Mouse (Mus musculus) liver, embryonic 12.5 days (tissue): Measurements from ENCODE around the gene Klhdc4. TPM values are rescaled to one million over a fixed set of nuclear protein-coding genes. Genes with fewer than 3 reads are reported as not detected.

ENCODE experiments used
- ATAC-seq: fragments of 200-750 bp; cut with Nextera tagmentation; 2 replicates; pipeline ENCODE4 v1.8.0; 2017; ENCODE audit warnings: moderate number of reproducible peaks, mild to moderate bottlenecking, moderate library complexity
- H3K27ac ChIP-seq: fragments of 300-500 bp; sonication (generic); 2 replicates; pipeline ENCODE4 v1.5.1; 2016; ENCODE audit warnings: mild to moderate bottlenecking
- H3K27me3 ChIP-seq: fragments of 300-500 bp; sonication (generic); replicated peaks from 2 replicates; pipeline ENCODE4 v1.6.1; 2016; ENCODE audit warnings: mild to moderate bottlenecking, moderate library complexity
- H3K36me3 ChIP-seq: fragments of 300-500 bp; sonication (generic); 2 replicates; pipeline ENCODE4 v1.6.1; 2016; ENCODE audit warnings: mild to moderate bottlenecking, moderate library complexity
- H3K4me1 ChIP-seq: fragments of 300-500 bp; sonication (generic); 2 replicates; pipeline ENCODE4 v1.6.1; 2016
- H3K4me2 ChIP-seq: fragments of 300-500 bp; sonication (generic); 2 replicates; pipeline ENCODE4 v1.6.1; 2016; ENCODE audit warnings: mild to moderate bottlenecking, moderate library complexity
- H3K4me3 ChIP-seq: fragments of 300-500 bp; sonication (generic); 2 replicates; pipeline ENCODE4 v1.5.1; 2016; ENCODE audit warnings: mild to moderate bottlenecking, moderate library complexity
- H3K9ac ChIP-seq: fragments of 300-500 bp; sonication (generic); 2 replicates; pipeline ENCODE4 v1.6.1; 2016; ENCODE audit warnings: mild to moderate bottlenecking, moderate library complexity
- H3K9me3 ChIP-seq: fragments of 300-500 bp; sonication (generic); replicated peaks from 2 replicates; pipeline ENCODE4 v1.6.1; 2016; ENCODE audit warnings: mild to moderate bottlenecking, moderate library complexity
- WGBS: fragments of 180-500 bp; shearing (Covaris S2); methylation state at CpG from one replicate; pipeline ENCODE4 v1.1.7; 2016; ENCODE audit not compliant: insufficient replicate concordance; 5-methylcytosine and 5-hydroxymethylcytosine counted together
- polyA plus RNA-seq: library from polyadenylated mRNA; unstranded; fragments of >200 nt; fragmentation: Nextera tagmentation; extraction: Ambion mirVana; gene quantifications from 2 replicates; pipeline ENCODE4 v1.2.1, GENCODE M21; 2016

The Klhdc4 gene
- polyA plus RNA-seq, 1 experiment from 2014 or later = 36.2 TPM

GRCm38 (mm10) chr8:121829777-121830362, 501 bp upstream of the Klhdc4 start:
- peak overlapping the region; percentile 93 for H3K4me2 ChIP-seq
- peak overlapping the region; percentile 76 for H3K9ac ChIP-seq
- H3K9me3 ChIP-seq = no peaks in the 10 kb centered on the region
- ATAC-seq = peak; percentile 69
- WGBS = 17% methylated on average over 18 of the region's 18 CpGs
- no peaks in the 10 kb centered on the region for H3K36me3 ChIP-seq
- no peak overlapping the region for H3K27ac ChIP-seq
- H3K4me1 ChIP-seq = peaks cover 21% of the 10 kb centered on the region
- H3K4me3 ChIP-seq = peak overlapping the region; percentile 82
- H3K27me3 ChIP-seq = no peaks in the 10 kb centered on the region

GRCm38 (mm10) chr8:121828376-121829023, 869 bp downstream of the Klhdc4 start:
- H3K27ac ChIP-seq = no peak overlapping the region
- WGBS = 21% methylated on average over 10 of the region's 10 CpGs

GRCm38 (mm10) chr8:121827726-121828125, 1.6 kb downstream of the Klhdc4 start:
- no peak overlapping the region for H3K27ac ChIP-seq
- H3K36me3 ChIP-seq = no peaks in the 10 kb centered on the region
- H3K9me3 ChIP-seq = no peaks in the 10 kb centered on the region
- no peak for ATAC-seq
- H3K4me2 ChIP-seq = peak overlapping the region; percentile 93
- H3K4me1 ChIP-seq = peaks cover 21% of the 10 kb centered on the region
- H3K9ac ChIP-seq = no peak overlapping the region
- WGBS = 83% methylated on average over 5 of the region's 5 CpGs
- no peaks in the 10 kb centered on the region for H3K27me3 ChIP-seq
- peak overlapping the region; percentile 82; the same call in 1 of the 2 replicates for H3K4me3 ChIP-seq

More at GRCm38 (mm10) chr8:121828376-121829023, 869 bp downstream of the Klhdc4 start:
- no peak for ATAC-seq
- Histone ChIP-seq H3K4me3 (peak overlapping the region; percentile 82), H3K27me3 (no peaks in the 10 kb centered on the region), H3K9me3 (no peaks in the 10 kb centered on the region), H3K9ac (peak overlapping the region; percentile 76), H3K4me2 (peak overlapping the region; percentile 93), H3K4me1 (peaks cover 21% of the 10 kb centered on the region), H3K36me3 (no peaks in the 10 kb centered on the region)

- WGBS = 84% methylated on average over 9 of the region's 9 CpGs
- Histone ChIP-seq H3K4me1 (no peaks in the 10 kb centered on the region), H3K4me3 (no peak overlapping the region), H3K9me3 (no peaks in the 10 kb centered on the region), H3K9ac (no peak overlapping the region), H3K27ac (no peak overlapping the region), H3K36me3 (peaks cover 39% of the 10 kb centered on the region), H3K4me2 (no peak overlapping the region), H3K27me3 (no peaks in the 10 kb centered on the region)
- no peak for ATAC-seq
Observed at GRCm38 (mm10) chr8:121821770-121822169, 7.6 kb downstream of the Klhdc4 start.

GRCm38 (mm10) chr8:121821320-121821719, 8.0 kb downstream of the Klhdc4 start:
- 74% methylated on average over 11 of the region's 11 CpGs for WGBS
- H3K4me1 ChIP-seq = no peaks in the 10 kb centered on the region
- ATAC-seq = no peak

GRCm38 (mm10) chr8:121820840-121821239, 8.5 kb downstream of the Klhdc4 start:
- Histone ChIP-seq H3K27me3 (no peaks in the 10 kb centered on the region), H3K4me1 (no peaks in the 10 kb centered on the region), H3K9me3 (no peaks in the 10 kb centered on the region), H3K9ac (no peak overlapping the region), H3K36me3 (peaks cover 47% of the 10 kb centered on the region), H3K27ac (no peak overlapping the region), H3K4me2 (no peak overlapping the region), H3K4me3 (no peak overlapping the region)
- no peak for ATAC-seq
- WGBS = 84% methylated on average over 6 of the region's 6 CpGs

More at GRCm38 (mm10) chr8:121821320-121821719, 8.0 kb downstream of the Klhdc4 start:
- no peak overlapping the region for H3K4me2 ChIP-seq
- H3K9ac ChIP-seq = no peak overlapping the region
- no peaks in the 10 kb centered on the region for H3K27me3 ChIP-seq
- H3K9me3 ChIP-seq = no peaks in the 10 kb centered on the region
- peaks cover 44% of the 10 kb centered on the region for H3K36me3 ChIP-seq
- H3K27ac ChIP-seq = no peak overlapping the region
- H3K4me3 ChIP-seq = no peak overlapping the region

- H3K4me3 ChIP-seq = no peak overlapping the region
- WGBS = 79% methylated on average over 7 of the region's 7 CpGs
- H3K4me2 ChIP-seq = no peak overlapping the region
- H3K4me1 ChIP-seq = no peaks in the 10 kb centered on the region
- H3K9ac ChIP-seq = no peak overlapping the region
- peaks cover 70% of the 10 kb centered on the region for H3K36me3 ChIP-seq
- H3K27me3 ChIP-seq = no peaks in the 10 kb centered on the region
- ATAC-seq = no peak
- H3K9me3 ChIP-seq = no peaks in the 10 kb centered on the region
- H3K27ac ChIP-seq = no peak overlapping the region
Observed at GRCm38 (mm10) chr8:121818226-121818625, 11.1 kb downstream of the Klhdc4 start.

- 83% methylated on average over 12 of the region's 12 CpGs for WGBS
- Histone ChIP-seq H3K4me2 (no peak overlapping the region), H3K36me3 (peaks cover 75% of the 10 kb centered on the region), H3K9ac (no peak overlapping the region), H3K27ac (no peak overlapping the region), H3K4me3 (no peak overlapping the region), H3K4me1 (no peaks in the 10 kb centered on the region), H3K9me3 (no peaks in the 10 kb centered on the region), H3K27me3 (no peaks in the 10 kb centered on the region)
- ATAC-seq = no peak
Observed at GRCm38 (mm10) chr8:121811931-121812570, 17.3 kb downstream of the Klhdc4 start.

- no peak for ATAC-seq
- H3K9me3 ChIP-seq = no peaks in the 10 kb centered on the region
- H3K9ac ChIP-seq = no peak overlapping the region
- no peaks in the 10 kb centered on the region for H3K4me1 ChIP-seq
- H3K36me3 ChIP-seq = peaks cover 72% of the 10 kb centered on the region
- H3K27me3 ChIP-seq = no peaks in the 10 kb centered on the region
- WGBS = 81% methylated on average over 3 of the region's 3 CpGs
- no peak overlapping the region for H3K4me3 ChIP-seq
- H3K4me2 ChIP-seq = no peak overlapping the region
- no peak overlapping the region for H3K27ac ChIP-seq
Observed at GRCm38 (mm10) chr8:121811502-121811901, 17.9 kb downstream of the Klhdc4 start.

- H3K4me1 ChIP-seq = no peaks in the 10 kb centered on the region
- H3K36me3 ChIP-seq = peaks cover 77% of the 10 kb centered on the region
- H3K27ac ChIP-seq = no peak overlapping the region
- WGBS = 85% methylated on average over 11 of the region's 11 CpGs
- H3K9ac ChIP-seq = no peak overlapping the region
- H3K4me3 ChIP-seq = no peak overlapping the region
- no peak for ATAC-seq
- no peaks in the 10 kb centered on the region for H3K27me3 ChIP-seq
- no peak overlapping the region for H3K4me2 ChIP-seq
- no peaks in the 10 kb centered on the region for H3K9me3 ChIP-seq
Observed at GRCm38 (mm10) chr8:121809524-121810155, 19.7 kb downstream of the Klhdc4 start.

GRCm38 (mm10) chr8:121808032-121808431, 21.3 kb downstream of the Klhdc4 start:
- peaks cover 76% of the 10 kb centered on the region for H3K36me3 ChIP-seq
- H3K27ac ChIP-seq = no peak overlapping the region

GRCm38 (mm10) chr8:121806126-121806525, 23.2 kb downstream of the Klhdc4 start:
- Histone ChIP-seq H3K4me3 (no peak overlapping the region), H3K4me2 (no peak overlapping the region), H3K9me3 (no peaks in the 10 kb centered on the region), H3K36me3 (peaks cover 75% of the 10 kb centered on the region), H3K27ac (no peak overlapping the region), H3K4me1 (no peaks in the 10 kb centered on the region), H3K27me3 (no peaks in the 10 kb centered on the region), H3K9ac (no peak overlapping the region)
- 84% methylated on average over 13 of the region's 13 CpGs for WGBS
- no peak for ATAC-seq

More at GRCm38 (mm10) chr8:121808032-121808431, 21.3 kb downstream of the Klhdc4 start:
- no peak for ATAC-seq
- Histone ChIP-seq H3K4me1 (no peaks in the 10 kb centered on the region), H3K9me3 (no peaks in the 10 kb centered on the region), H3K4me2 (no peak overlapping the region), H3K4me3 (no peak overlapping the region), H3K27me3 (no peaks in the 10 kb centered on the region), H3K9ac (no peak overlapping the region)
- WGBS = 71% methylated on average over 11 of the region's 11 CpGs
